ENCODE assay signal across 8 mouse cellular contexts in genomic region chr4:134768226-134768888, GRCm38 (mm10). TPM values are rescaled to one million over a fixed set of nuclear protein-coding genes. Genes with fewer than 3 reads are reported as not detected.
A peak's percentile ranks its signal among the peaks of the same experiment; 100 is the strongest.
DNase-seq lines count a peak whose midpoint lies in the region; ATAC-seq and TF ChIP-seq lines count a peak whose summit lies in the region.

No protein-coding gene starts in this region.

- intact Hi-C loops in left cerebral cortex, postnatal 4 days (cut with DNase I) = no loop called here

- H3K4me1 ChIP-seq in cortical plate, adult 2 months (ENCODE audit: control insufficient read depth, insufficient read depth, low read length) = no peaks in the 10 kb centered on the region; the same call in 1 of the 2 replicates
- no peaks in the 10 kb centered on the region for H3K4me1 ChIP-seq in intestine, postnatal 0 days (replicated peaks; ENCODE audit: control insufficient read depth, insufficient read depth, low read length)
- peaks cover 7% of the 10 kb centered on the region for H3K4me1 ChIP-seq in small intestine, adult 2 months (ENCODE audit: control insufficient read depth, insufficient read depth, insufficient read length, low read length)

- no peak for TF ChIP-seq CTCF in cortical plate, adult 2 months (IDR thresholded peaks at IDR 0.05; ENCODE audit: extremely low read depth, insufficient read depth, low read length)
- no peak for TF ChIP-seq CTCF in intestine, postnatal 0 days (IDR thresholded peaks at IDR 0.05; ENCODE audit: low read depth)
- no peak for TF ChIP-seq CTCF in small intestine, adult 2 months (IDR thresholded peaks at IDR 0.05; ENCODE audit: extremely low read depth, insufficient read length, insufficient replicate concordance, low read depth, low read length)

- no peak overlapping the region for H3K27ac ChIP-seq in cortical plate, adult 2 months (ENCODE audit: insufficient read depth, low read length)
- no peak overlapping the region for H3K27ac ChIP-seq in intestine, postnatal 0 days (ENCODE audit: low read depth, low read length)
- no peak overlapping the region for H3K27ac ChIP-seq in small intestine, adult 2 months (ENCODE audit: insufficient read depth, low read depth, low read length)

- H3K4me3 ChIP-seq in cortical plate, adult 2 months (ENCODE audit: insufficient read depth, low read length) = peak overlapping the region; percentile 50
- peak overlapping the region; percentile 68 for H3K4me3 ChIP-seq in intestine, postnatal 0 days (ENCODE audit: low read depth, low read length)
- H3K4me3 ChIP-seq in small intestine, adult 2 months (ENCODE audit: low read depth, low read length) = peak overlapping the region; percentile 80

- peak; percentile 24 for DNase-seq in left cerebral cortex, postnatal 4 days
- no peak for DNase-seq in left cerebral cortex, adult 18-20 months (ENCODE audit: low spot score in 2 of 2)
- peak; percentile 54 for DNase-seq in R1 (ENCODE audit: low read depth, low spot score)
- no peak for DNase-seq in thymus, postnatal 4 days
- DNase-seq in spleen, adult 12 weeks (ENCODE audit: low spot score) = no peak

- WGBS in intestine, postnatal 0 days = 14% methylated on average over 21 of the region's 21 CpGs
- WGBS in small intestine, adult 2 months = 11% methylated on average over 21 of the region's 21 CpGs

- no peak for ATAC-seq in intestine, postnatal 0 days

- peak overlapping the region; percentile 82 for H3K9ac ChIP-seq in intestine, postnatal 0 days (ENCODE audit: low read depth, low read length)

- H3K36me3 ChIP-seq in intestine, postnatal 0 days (ENCODE audit: control insufficient read depth, insufficient read depth) = no peaks in the 10 kb centered on the region
- no peaks in the 10 kb centered on the region for H3K36me3 ChIP-seq in small intestine, adult 2 months (ENCODE audit: control insufficient read depth, insufficient read depth, low read length)

- H3K9me3 ChIP-seq in intestine, postnatal 0 days (ENCODE audit: control insufficient read depth) = no peaks in the 10 kb centered on the region

- H3K4me2 ChIP-seq in intestine, postnatal 0 days (replicated peaks; ENCODE audit: low read depth) = peak overlapping the region; percentile 98

- no peaks in the 10 kb centered on the region for H3K27me3 ChIP-seq in intestine, postnatal 0 days (replicated peaks; ENCODE audit: control insufficient read depth, insufficient read depth, low read length)
- H3K27me3 ChIP-seq in small intestine, adult 2 months (ENCODE audit: control insufficient read depth, insufficient read depth, low read length) = no peaks in the 10 kb centered on the region

- no peak for TF ChIP-seq POLR2A in cortical plate, adult 2 months (IDR thresholded peaks at IDR 0.05; ENCODE audit: extremely low read depth, insufficient read depth, low read length)
- no peak for TF ChIP-seq POLR2A in small intestine, adult 2 months (IDR thresholded peaks at IDR 0.05; ENCODE audit: low read depth, low read length)

RNA-seq across cellular contexts. Expression of gene Ldlrap1, which starts 0.5 kb away (rescaled TPM):
- 1 to 10 TPM; 1.9 to 4.1 TPM for total RNA-seq in left cerebral cortex, postnatal 4 days (2021)
- total RNA-seq in left cerebral cortex, adult 18-20 months (2021) = 1 to 10 TPM; 1.8 to 3.1 TPM
- polyA plus RNA-seq in cortical plate, adult 2 months (2012; rRNA removed) = 3.0 and 3.3 TPM in 2 replicates
- 18.0 and 18.1 TPM in 2 replicates for polyA plus RNA-seq in intestine, postnatal 0 days (2015; fragmentation: Nextera tagmentation; extraction: Ambion mirVana)
- polyA plus RNA-seq in small intestine, adult 2 months (2012; rRNA removed) = 10.8 and 11.2 TPM in 2 replicates

Comparison
In these comparisons a context has a peak if more than half of its experiments do, and no peak if none do; other contexts are left out.
1. DNase-seq: peak in left cerebral cortex, postnatal 4 days (single experiment) and R1 (single experiment); none in left cerebral cortex, adult 18-20 months (0 of 2), thymus, postnatal 4 days (single experiment) and spleen, adult 12 weeks (single experiment).
2. Peak in every context shown above with its lines, with median percentiles within 50 percentile points of each other: H3K4me3 ChIP-seq.